Mouse (Mus musculus): ENCODE measurements around the gene Rab11fip4. TPM values are rescaled to one million over a fixed set of nuclear protein-coding genes. Genes with fewer than 3 reads are reported as not detected.

Gene Rab11fip4
- polyA plus RNA-seq, 1 experiment: 0.11 TPM

DNA sequence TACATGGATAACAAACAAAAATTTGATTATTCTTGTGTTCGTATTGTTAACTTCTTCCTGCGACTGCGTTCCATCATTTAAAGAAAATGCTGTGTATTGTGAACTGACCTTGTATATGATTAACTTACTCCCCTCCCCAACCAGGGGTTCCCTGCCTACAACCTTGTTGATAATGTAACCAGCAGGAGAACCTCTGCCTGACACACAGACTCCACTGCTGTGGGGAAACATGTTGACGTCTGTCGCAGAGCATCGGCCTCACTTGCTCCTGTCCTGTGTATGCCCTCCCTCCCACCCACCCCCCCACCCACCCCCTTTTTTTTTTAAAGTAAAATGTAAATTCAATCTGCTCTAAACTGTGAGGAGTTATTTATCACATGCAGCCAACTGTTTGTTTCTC, 9.8 kb upstream of the Rab11fip4 start:
- Histone ChIP-seq H3K4me3 (ENCODE audit: insufficient read depth, poor library complexity, severe bottlenecking) (no peak overlapping the region), H3K27me3 (ENCODE audit: control insufficient read depth, insufficient read depth, insufficient read length) (no peaks in the 10 kb centered on the region), H3K79me2 (ENCODE audit: control insufficient read depth, insufficient read depth) (no peaks in the 10 kb centered on the region), H3ac (ENCODE audit: control insufficient read depth, insufficient read length, low read depth) (no peak overlapping the region), H3K79me3 (ENCODE audit: low read depth) (no peaks in the 10 kb centered on the region), H3K36me3 (ENCODE audit: control insufficient read depth, insufficient read depth) (peaks cover 25% of the 10 kb centered on the region)
- no peak for TF ChIP-seq MYOG (IDR thresholded peaks at IDR 0.05; ENCODE audit: control insufficient read depth, extremely low read depth, insufficient read length)
- TF ChIP-seq CEBPB (IDR thresholded peaks at IDR 0.05; ENCODE audit: low read depth): no peak
- no peak for TF ChIP-seq CTCF (IDR thresholded peaks at IDR 0.05; ENCODE audit: control insufficient read depth, insufficient read depth, insufficient read length)
- TF ChIP-seq USF1 (IDR thresholded peaks at IDR 0.05; ENCODE audit: low read depth): no peak
- no peak for TF ChIP-seq FOSL1 (IDR thresholded peaks at IDR 0.05; ENCODE audit: insufficient read depth, low read length, poor library complexity, severe bottlenecking)
- no peak for TF ChIP-seq MYOD1 (IDR thresholded peaks at IDR 0.05; ENCODE audit: control insufficient read depth, insufficient read length, low read depth)
- no peak for TF ChIP-seq MAX (IDR thresholded peaks at IDR 0.05)

DNA sequence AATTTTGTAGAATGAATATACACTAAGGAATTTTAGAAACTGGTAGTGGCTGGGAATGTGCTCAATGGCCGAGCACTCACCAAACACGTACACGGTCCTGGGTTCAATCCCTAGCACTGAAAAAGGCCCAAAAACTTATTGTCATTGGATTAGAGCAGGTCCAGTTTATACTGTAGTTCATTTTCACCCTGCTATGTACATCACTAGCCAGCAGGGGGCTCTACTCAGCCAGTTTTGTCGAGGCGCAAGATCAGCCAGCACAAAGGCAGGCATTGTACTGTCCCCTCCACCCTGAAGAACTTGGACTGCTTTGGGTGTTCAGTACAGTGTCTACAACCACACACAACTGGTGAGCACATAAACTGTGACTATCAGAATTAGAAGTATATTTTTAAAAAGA, 6.8 kb upstream of the Rab11fip4 start:
- Histone ChIP-seq H3K79me2 (ENCODE audit: control insufficient read depth, insufficient read depth) (no peaks in the 10 kb centered on the region), H3K36me3 (ENCODE audit: control insufficient read depth, insufficient read depth) (peaks cover 6% of the 10 kb centered on the region), H3K27me3 (ENCODE audit: control insufficient read depth, insufficient read depth, insufficient read length) (peaks cover 9% of the 10 kb centered on the region), H3K79me3 (ENCODE audit: low read depth) (no peaks in the 10 kb centered on the region), H3K4me3 (ENCODE audit: insufficient read depth, poor library complexity, severe bottlenecking) (no peak overlapping the region), H3ac (ENCODE audit: control insufficient read depth, insufficient read length, low read depth) (no peak overlapping the region)
- TF ChIP-seq CEBPB (IDR thresholded peaks at IDR 0.05; ENCODE audit: low read depth) (no peak), CTCF (IDR thresholded peaks at IDR 0.05; ENCODE audit: control insufficient read depth, insufficient read depth, insufficient read length) (peak; percentile 71)

DNA sequence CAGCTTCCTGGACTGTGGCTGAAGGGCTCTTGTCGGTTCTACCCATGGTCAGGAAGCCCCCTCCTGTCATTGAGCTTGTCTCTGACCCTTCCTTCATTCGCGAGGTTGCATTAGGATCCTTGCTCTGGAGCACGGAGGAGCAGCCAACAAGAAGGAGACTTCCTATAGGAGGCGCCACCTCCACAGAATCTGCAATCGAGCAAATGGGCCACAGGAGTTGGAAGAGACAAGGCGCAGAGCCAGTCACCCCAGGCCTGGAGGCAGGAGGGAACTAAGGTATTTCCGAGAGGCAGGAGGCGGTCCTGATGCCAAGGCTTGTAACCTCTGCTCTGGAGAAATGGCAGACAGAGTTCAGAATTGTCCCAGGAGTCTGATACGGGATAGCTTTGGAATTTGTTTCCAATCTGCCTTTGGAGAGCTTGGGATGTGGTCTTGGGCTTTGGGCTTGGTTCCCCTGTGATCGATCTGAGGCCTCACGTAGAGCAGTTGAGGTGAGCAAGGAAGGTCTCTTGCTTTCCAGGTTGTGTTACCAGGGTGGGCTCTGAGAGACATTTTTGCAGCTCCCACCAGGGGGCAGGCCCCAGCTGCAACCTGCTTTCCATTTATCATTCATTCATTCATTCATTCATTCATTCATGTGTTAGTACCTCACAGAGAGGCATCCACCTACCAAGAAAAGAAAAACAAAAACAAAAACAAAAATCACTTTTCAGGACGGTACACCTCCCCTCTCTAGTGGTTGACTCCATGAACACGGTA, 1.5 kb upstream of the Rab11fip4 start:
- Histone ChIP-seq H3K79me3 (ENCODE audit: low read depth) (no peaks in the 10 kb centered on the region), H3ac (ENCODE audit: control insufficient read depth, insufficient read length, low read depth) (no peak overlapping the region), H3K27me3 (ENCODE audit: control insufficient read depth, insufficient read depth, insufficient read length) (peaks cover 49% of the 10 kb centered on the region), H3K36me3 (ENCODE audit: control insufficient read depth, insufficient read depth) (no peaks in the 10 kb centered on the region), H3K4me3 (ENCODE audit: insufficient read depth, poor library complexity, severe bottlenecking) (no peak overlapping the region), H3K79me2 (ENCODE audit: control insufficient read depth, insufficient read depth) (no peaks in the 10 kb centered on the region)
- TF ChIP-seq FOSL1 (IDR thresholded peaks at IDR 0.05; ENCODE audit: insufficient read depth, low read length, poor library complexity, severe bottlenecking) (no peak), USF1 (IDR thresholded peaks at IDR 0.05; ENCODE audit: low read depth) (no peak), CEBPB (IDR thresholded peaks at IDR 0.05; ENCODE audit: low read depth) (no peak), MAX (IDR thresholded peaks at IDR 0.05) (no peak), CTCF (IDR thresholded peaks at IDR 0.05; ENCODE audit: control insufficient read depth, insufficient read depth, insufficient read length) (no peak), MYOG (IDR thresholded peaks at IDR 0.05; ENCODE audit: control insufficient read depth, extremely low read depth, insufficient read length) (no peak), MYOD1 (IDR thresholded peaks at IDR 0.05; ENCODE audit: control insufficient read depth, insufficient read length, low read depth) (no peak)

DNA sequence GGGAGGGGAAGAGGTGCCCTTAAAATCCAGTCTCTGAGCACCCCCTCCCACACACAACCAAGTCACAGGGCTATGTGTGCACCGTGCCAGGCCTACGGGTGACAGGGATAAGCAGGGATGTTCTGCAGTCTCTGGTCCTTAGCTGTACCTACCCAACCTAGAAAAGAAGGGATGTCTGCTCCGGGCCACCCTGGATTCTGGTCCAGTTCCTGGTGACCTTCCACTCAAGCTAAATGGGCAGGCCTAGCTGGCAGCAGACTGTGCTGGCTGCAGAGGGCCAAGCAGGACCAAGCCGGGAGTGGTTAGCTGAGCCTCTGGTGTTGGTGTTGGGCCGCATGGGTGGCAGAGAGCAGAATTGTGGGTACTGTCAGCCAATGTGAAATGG, 571 bp downstream of the Rab11fip4 start:
- TF ChIP-seq MAX (IDR thresholded peaks at IDR 0.05): no peak
- no peak for TF ChIP-seq CEBPB (IDR thresholded peaks at IDR 0.05; ENCODE audit: low read depth)
- no peak for TF ChIP-seq FOSL1 (IDR thresholded peaks at IDR 0.05; ENCODE audit: insufficient read depth, low read length, poor library complexity, severe bottlenecking)
- TF ChIP-seq CTCF (IDR thresholded peaks at IDR 0.05; ENCODE audit: control insufficient read depth, insufficient read depth, insufficient read length): no peak
- TF ChIP-seq MYOD1 (IDR thresholded peaks at IDR 0.05; ENCODE audit: control insufficient read depth, insufficient read length, low read depth): no peak
- no peak for TF ChIP-seq MYOG (IDR thresholded peaks at IDR 0.05; ENCODE audit: control insufficient read depth, extremely low read depth, insufficient read length)
- no peak for TF ChIP-seq USF1 (IDR thresholded peaks at IDR 0.05; ENCODE audit: low read depth)
- H3K27me3 ChIP-seq (ENCODE audit: control insufficient read depth, insufficient read depth, insufficient read length): peaks cover 52% of the 10 kb centered on the region
- H3ac ChIP-seq (ENCODE audit: control insufficient read depth, insufficient read length, low read depth): no peak overlapping the region
- no peak overlapping the region for H3K4me3 ChIP-seq (ENCODE audit: insufficient read depth, poor library complexity, severe bottlenecking)
- H3K79me2 ChIP-seq (ENCODE audit: control insufficient read depth, insufficient read depth): no peaks in the 10 kb centered on the region
- H3K79me3 ChIP-seq (ENCODE audit: low read depth): no peaks in the 10 kb centered on the region
- H3K36me3 ChIP-seq (ENCODE audit: control insufficient read depth, insufficient read depth): no peaks in the 10 kb centered on the region

DNA sequence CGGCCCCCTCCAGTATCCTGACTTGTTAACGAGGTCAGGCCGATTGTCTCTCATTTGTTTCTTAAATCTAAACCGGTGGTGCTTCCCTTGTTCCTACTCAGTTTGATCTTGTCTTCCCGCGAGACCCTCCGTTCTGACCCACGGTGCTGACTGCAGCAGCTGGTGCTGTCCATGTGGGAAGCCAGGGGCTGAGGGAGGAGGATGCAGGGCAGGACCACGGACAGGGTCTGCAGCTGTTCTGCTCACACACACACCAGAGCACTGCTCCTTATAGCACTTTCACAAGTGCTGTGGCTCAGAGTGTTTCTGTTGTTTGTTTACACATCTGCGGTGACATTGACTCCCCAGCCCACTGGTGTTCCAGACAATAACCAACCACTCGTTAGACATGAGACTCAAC, 2.5 kb downstream of the Rab11fip4 start:
- no peaks in the 10 kb centered on the region for H3K79me2 ChIP-seq (ENCODE audit: control insufficient read depth, insufficient read depth)
- no peaks in the 10 kb centered on the region for H3K79me3 ChIP-seq (ENCODE audit: low read depth)
- no peak overlapping the region for H3K4me3 ChIP-seq (ENCODE audit: insufficient read depth, poor library complexity, severe bottlenecking)
- H3K27me3 ChIP-seq (ENCODE audit: control insufficient read depth, insufficient read depth, insufficient read length): peaks cover 56% of the 10 kb centered on the region
- no peaks in the 10 kb centered on the region for H3K36me3 ChIP-seq (ENCODE audit: control insufficient read depth, insufficient read depth)
- TF ChIP-seq CEBPB (IDR thresholded peaks at IDR 0.05; ENCODE audit: low read depth) (no peak), CTCF (IDR thresholded peaks at IDR 0.05; ENCODE audit: control insufficient read depth, insufficient read depth, insufficient read length) (no peak), MAX (IDR thresholded peaks at IDR 0.05) (no peak), MYOG (IDR thresholded peaks at IDR 0.05; ENCODE audit: control insufficient read depth, extremely low read depth, insufficient read length) (no peak), FOSL1 (IDR thresholded peaks at IDR 0.05; ENCODE audit: insufficient read depth, low read length, poor library complexity, severe bottlenecking) (no peak), USF1 (IDR thresholded peaks at IDR 0.05; ENCODE audit: low read depth) (no peak), MYOD1 (IDR thresholded peaks at IDR 0.05; ENCODE audit: control insufficient read depth, insufficient read length, low read depth) (peak; percentile 87)
- H3ac ChIP-seq (ENCODE audit: control insufficient read depth, insufficient read length, low read depth): no peak overlapping the region

DNA sequence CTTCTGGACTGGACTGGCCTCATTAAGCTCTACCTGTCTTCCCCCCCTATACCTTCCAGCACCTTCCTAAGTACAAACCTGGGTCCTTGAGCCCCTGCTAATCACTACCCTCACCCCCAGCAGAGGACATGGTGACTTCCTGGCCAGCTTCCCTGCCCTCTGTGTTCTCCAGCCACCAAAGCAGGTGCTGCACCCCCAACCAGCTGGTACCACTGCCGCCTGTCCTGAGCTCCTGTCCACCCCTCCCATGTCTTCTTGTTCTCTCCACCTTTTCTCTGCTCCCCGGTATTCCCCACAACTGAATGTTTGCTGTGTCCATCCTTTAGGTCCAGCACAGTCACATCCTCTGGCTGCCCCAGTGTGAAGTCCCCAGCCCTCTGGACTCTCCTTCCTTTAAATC, 19.4 kb downstream of the Rab11fip4 start:
- H3K27me3 ChIP-seq (ENCODE audit: control insufficient read depth, insufficient read depth, insufficient read length): no peaks in the 10 kb centered on the region
- no peak overlapping the region for H3ac ChIP-seq (ENCODE audit: control insufficient read depth, insufficient read length, low read depth)
- no peaks in the 10 kb centered on the region for H3K79me3 ChIP-seq (ENCODE audit: low read depth)
- no peak overlapping the region for H3K4me3 ChIP-seq (ENCODE audit: insufficient read depth, poor library complexity, severe bottlenecking)
- TF ChIP-seq CTCF (IDR thresholded peaks at IDR 0.05; ENCODE audit: control insufficient read depth, insufficient read depth, insufficient read length): no peak
- TF ChIP-seq MAX (IDR thresholded peaks at IDR 0.05): no peak
- TF ChIP-seq MYOG (IDR thresholded peaks at IDR 0.05; ENCODE audit: control insufficient read depth, extremely low read depth, insufficient read length): no peak
- no peak for TF ChIP-seq CEBPB (IDR thresholded peaks at IDR 0.05; ENCODE audit: low read depth)
- no peak for TF ChIP-seq USF1 (IDR thresholded peaks at IDR 0.05; ENCODE audit: low read depth)
- no peak for TF ChIP-seq FOSL1 (IDR thresholded peaks at IDR 0.05; ENCODE audit: insufficient read depth, low read length, poor library complexity, severe bottlenecking)
- no peaks in the 10 kb centered on the region for H3K36me3 ChIP-seq (ENCODE audit: control insufficient read depth, insufficient read depth)
- no peaks in the 10 kb centered on the region for H3K79me2 ChIP-seq (ENCODE audit: control insufficient read depth, insufficient read depth)

All from C2C12 (cell line).